Mouse (Mus musculus) monocyte, adult 59 days (primary cell): ENCODE data around the gene Sdr39u1. TPM values are rescaled to one million over a fixed set of nuclear protein-coding genes. Genes with fewer than 3 reads are reported as not detected.

ENCODE experiments used
- total RNA-seq, 2 experiments: library from RNA; stranded (reverse); gene quantifications; one replicate each; pipeline ENCODE4 v1.2.4; 2023

Gene Sdr39u1
- total RNA-seq = under 1 TPM; 0.88 to 0.97 TPM

DNA sequence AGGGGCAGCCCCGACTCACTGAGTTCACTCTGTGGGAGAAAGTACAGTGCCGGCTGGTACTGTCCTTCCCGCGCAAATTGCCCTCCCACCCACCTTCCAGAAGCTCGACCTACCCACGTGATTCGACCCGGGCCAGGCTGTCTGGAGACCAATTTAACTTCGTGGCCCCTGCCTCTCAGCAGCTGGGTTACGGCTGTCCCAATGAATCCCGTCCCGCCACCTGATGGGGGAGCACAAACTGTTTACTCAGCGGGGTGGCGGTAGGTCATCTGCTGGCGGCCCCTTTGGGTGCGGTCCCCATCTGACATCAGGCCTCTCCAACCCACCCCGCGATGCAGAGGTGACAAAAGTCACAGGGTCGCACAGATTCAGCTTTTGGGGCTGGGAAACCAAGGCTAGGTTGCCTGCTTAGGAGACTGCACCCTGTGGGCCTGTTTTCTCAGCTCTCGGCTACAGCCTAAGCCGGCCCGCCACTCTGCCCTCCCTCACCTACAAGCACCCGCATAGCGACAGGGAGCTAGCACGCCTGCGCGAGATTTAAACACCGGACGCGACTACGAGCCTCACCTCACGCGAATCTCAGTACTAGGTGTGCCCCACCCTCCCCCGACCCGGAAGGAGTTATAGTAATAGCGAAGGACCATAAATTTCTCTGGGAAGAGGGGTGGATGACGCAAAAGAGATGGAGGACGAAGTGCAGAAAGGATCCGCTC is at the start of gene Sdr39u1:
Gene Sdr39u1, minus strand, starts transcription at position 593 of the 713 bp plus-strand sequence.

GRCm38 (mm10) chr14:55944575-55944974 is 44.5 kb upstream of the Sdr39u1 start, which contains the start of gene Cma1:
Gene Cma1, minus strand, starts transcription at chr14:55944675.

GRCm38 (mm10) chr14:55884713-55885113 is 15.4 kb downstream of the Sdr39u1 start, which contains the start of gene Khnyn:
Gene Khnyn, plus strand, starts transcription at chr14:55884947.

DNA sequence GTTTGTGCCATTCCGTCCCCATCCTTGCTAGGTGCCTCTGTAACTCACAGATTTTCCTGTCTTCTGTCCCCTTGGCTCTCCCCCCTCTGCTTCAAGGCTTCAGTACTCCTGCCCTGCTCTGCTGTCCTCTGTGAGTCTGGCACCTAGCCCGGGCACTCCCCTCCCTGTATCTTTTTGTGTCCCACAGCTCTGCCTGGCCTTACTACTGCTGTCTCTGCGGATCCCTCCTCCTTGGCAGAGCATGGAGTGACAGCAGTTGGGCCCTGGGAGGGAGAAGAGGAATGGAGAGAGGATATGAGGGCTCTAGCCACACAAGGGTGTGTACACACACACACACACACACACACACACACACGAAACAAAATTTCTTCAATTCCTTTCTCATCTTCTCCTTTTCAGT is 15.9 kb downstream of the Sdr39u1 start, which contains the start of gene Cbln3:
Gene Cbln3, minus strand, starts transcription at position 227 of the 400 bp plus-strand sequence.

DNA sequence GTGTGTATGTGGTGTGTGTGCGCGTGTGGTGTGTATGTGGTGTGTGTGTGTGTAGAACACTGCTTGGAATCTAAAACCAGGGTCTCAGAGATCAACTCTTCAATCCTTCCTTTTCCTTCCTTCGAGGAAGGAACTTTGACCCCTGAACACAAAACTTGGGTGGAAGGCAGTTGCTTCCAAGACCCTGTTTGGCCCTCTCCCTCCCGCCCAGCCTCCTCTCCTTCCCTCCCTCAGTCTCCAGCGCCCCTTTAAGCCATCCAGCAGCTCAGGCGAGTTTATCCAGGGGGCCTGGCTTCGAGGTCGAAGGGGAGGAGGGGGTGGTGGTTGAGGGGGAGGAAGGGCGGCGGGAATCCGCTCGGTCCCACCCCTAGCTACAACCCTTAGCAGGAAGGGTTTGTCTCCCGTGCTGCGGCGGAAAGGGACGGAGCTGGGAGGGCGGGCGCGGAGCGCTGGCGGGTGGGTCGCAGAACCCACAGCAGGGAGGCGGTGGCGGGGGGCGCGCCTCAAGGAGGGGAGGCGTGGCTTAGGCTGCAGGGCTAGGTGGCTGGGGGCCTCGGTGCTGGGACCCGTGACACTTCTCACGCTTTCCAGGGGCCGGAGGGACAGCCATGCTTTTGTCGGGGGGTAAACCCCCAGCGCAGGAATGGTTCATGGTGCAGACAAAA is 46.3 kb downstream of the Sdr39u1 start, which contains the start of gene Nynrin:
Gene Nynrin, plus strand, starts transcription at position 390 of the 665 bp plus-strand sequence.

Other genes with a start within 250 kb of the Sdr39u1 start
- gene Mdp1, start 239.8 kb downstream of the Sdr39u1 start, total RNA-seq = 10 to 100 TPM; 32.1 to 40.0 TPM
- gene Gmpr2, start 228.4 kb downstream of the Sdr39u1 start, total RNA-seq = 10 to 100 TPM; 26.1 to 29.0 TPM
- 100 to 1,000 TPM; 227 to 260 TPM for gene Nedd8, start 228.2 kb downstream of the Sdr39u1 start, total RNA-seq
- gene Tinf2, start 218.5 kb downstream of the Sdr39u1 start, total RNA-seq = 10 to 100 TPM; 64.2 to 64.6 TPM
- 10 to 100 TPM; 12.0 to 21.3 TPM for gene Tgm1, start 186.4 kb downstream of the Sdr39u1 start, total RNA-seq
- gene Rabggta, start 178.0 kb downstream of the Sdr39u1 start, total RNA-seq = 10 to 100 TPM; 45.5 to 46.2 TPM
- 10 to 100 TPM; 61.5 to 82.7 TPM for gene Dhrs1, start 154.6 kb downstream of the Sdr39u1 start, total RNA-seq
- gene Nop9, start 154.6 kb downstream of the Sdr39u1 start, total RNA-seq = 10 to 100 TPM; 19.2 to 28.9 TPM
- under 1 TPM in 1 of 2 experiments, not detected in 1; 0.42 TPM for gene Cideb, start 141.8 kb downstream of the Sdr39u1 start, total RNA-seq
- under 1 TPM; 0.46 to 0.63 TPM for gene Ltb4r2, start 138.9 kb downstream of the Sdr39u1 start, total RNA-seq
- gene Ltb4r1, start 134.3 kb downstream of the Sdr39u1 start, total RNA-seq = 10 to 100 TPM; 57.1 to 61.8 TPM
- 1 to 10 TPM; 5.0 to 7.3 TPM for gene Adcy4, start 116.2 kb downstream of the Sdr39u1 start, total RNA-seq
- 100 to 1,000 TPM; 113 to 122 TPM for gene Ripk3, start 111.4 kb downstream of the Sdr39u1 start, total RNA-seq
- not detected for gene Nfatc4, start 77.1 kb downstream of the Sdr39u1 start, total RNA-seq
- gene Nynrin, start 46.3 kb downstream of the Sdr39u1 start, total RNA-seq = 1 to 10 TPM; 5.9 to 8.2 TPM
- gene Cbln3, start 15.9 kb downstream of the Sdr39u1 start, total RNA-seq = under 1 TPM in 1 of 2 experiments, not detected in 1; 0.09 TPM
- 10 to 100 TPM; 51.6 to 59.0 TPM for gene Khnyn, start 15.3 kb downstream of the Sdr39u1 start, total RNA-seq
- gene Cma1, start 44.4 kb upstream of the Sdr39u1 start, total RNA-seq = not detected
- gene Cma2, start 50.7 kb upstream of the Sdr39u1 start, total RNA-seq = not detected
- gene Mcpt1, start 117.7 kb upstream of the Sdr39u1 start, total RNA-seq = not detected
- gene Mcpt9, start 130.2 kb upstream of the Sdr39u1 start, total RNA-seq = not detected
- gene Mcpt2, start 141.7 kb upstream of the Sdr39u1 start, total RNA-seq = under 1 TPM; 0.47 to 0.67 TPM
- not detected for gene Mcpt4, start 162.0 kb upstream of the Sdr39u1 start, total RNA-seq
- gene Mcpt8, start 185.0 kb upstream of the Sdr39u1 start, total RNA-seq = 1 to 10 TPM; 3.7 to 5.8 TPM
- 1 to 10 TPM; 2.3 to 3.0 TPM for gene Ctsg, start 202.3 kb upstream of the Sdr39u1 start, total RNA-seq
- not detected for gene Gzme, start 220.3 kb upstream of the Sdr39u1 start, total RNA-seq
- gene Gzmd, start 232.3 kb upstream of the Sdr39u1 start, total RNA-seq = not detected